Mouse (Mus musculus) forebrain, embryonic 10.5 days (tissue): ENCODE results near the gene Ncbp3. TPM values are rescaled to one million over a fixed set of nuclear protein-coding genes. Genes with fewer than 3 reads are reported as not detected.

Experiments used
- DNase-seq: peaks from one replicate; pipeline ENCODE4 v3.0.0-alpha.2; 2017; ENCODE audit warnings: low spot score; ENCODE audit errors: extremely low spot score
- H3K27ac ChIP-seq: fragments of 300-500 bp; sonication (generic); 2 replicates; pipeline ENCODE4 v1.5.1; 2016; ENCODE audit warnings: mild to moderate bottlenecking
- H3K27me3 ChIP-seq: fragments of 300-500 bp; sonication (generic); 2 replicates; pipeline ENCODE4 v1.6.1; 2016; ENCODE audit warnings: mild to moderate bottlenecking; ENCODE audit not compliant: poor library complexity, severe bottlenecking
- H3K36me3 ChIP-seq: fragments of 300-500 bp; sonication (generic); replicated peaks from 2 replicates; pipeline ENCODE4 v1.6.1; 2016; ENCODE audit warnings: mild to moderate bottlenecking, moderate library complexity
- H3K4me1 ChIP-seq: fragments of 300-500 bp; sonication (generic); 2 replicates; pipeline ENCODE4 v1.6.1; 2016
- H3K4me3 ChIP-seq: fragments of 300-500 bp; sonication (generic); 2 replicates; pipeline ENCODE4 v1.5.1; 2016; ENCODE audit warnings: mild to moderate bottlenecking, moderate library complexity
- H3K9me3 ChIP-seq: fragments of 300-500 bp; sonication (generic); 2 replicates; pipeline ENCODE4 v1.6.1; 2016; ENCODE audit warnings: mild to moderate bottlenecking, moderate library complexity
- WGBS: fragments of 180-500 bp; shearing (Covaris S2); methylation state at CpG from one replicate; pipeline ENCODE4 v1.1.7; 2016; 5-methylcytosine and 5-hydroxymethylcytosine counted together
- polyA plus RNA-seq: library from polyadenylated mRNA; unstranded; fragments of >200 nt; fragmentation: Nextera tagmentation; extraction: Ambion mirVana; gene quantifications from 2 replicates; pipeline ENCODE4 v1.2.1, GENCODE M21; 2016

Ncbp3 gene
- polyA plus RNA-seq, 1 experiment from 2014 or later = 12.1 TPM

DNA sequence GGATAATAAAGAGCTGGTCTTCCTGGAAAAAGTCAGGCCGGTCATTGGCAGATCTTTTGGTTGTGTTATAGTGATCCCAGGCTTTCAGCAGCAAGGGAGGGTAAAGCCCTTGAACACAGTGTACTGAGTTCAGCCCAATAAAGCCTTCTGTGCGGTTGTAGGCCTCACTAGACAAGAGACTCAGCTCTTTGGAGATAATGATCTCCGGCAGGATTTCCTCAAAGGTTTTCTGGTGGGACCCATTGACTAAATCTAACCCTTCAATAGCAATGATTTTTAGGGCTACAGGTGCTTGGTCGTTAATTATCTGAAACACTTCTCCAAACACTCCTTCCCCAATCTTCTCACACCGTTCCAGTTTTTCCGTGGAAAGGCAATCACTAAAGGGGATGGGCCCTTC lies 89.0 kb downstream of the Ncbp3 start:
- 93% methylated on average over 6 of the region's 6 CpGs for whole genome bisulfite sequencing
- H3K36me3 ChIP-seq = peaks cover 53% of the 10 kb centered on the region
- no peak overlapping the region for H3K27ac ChIP-seq

DNA sequence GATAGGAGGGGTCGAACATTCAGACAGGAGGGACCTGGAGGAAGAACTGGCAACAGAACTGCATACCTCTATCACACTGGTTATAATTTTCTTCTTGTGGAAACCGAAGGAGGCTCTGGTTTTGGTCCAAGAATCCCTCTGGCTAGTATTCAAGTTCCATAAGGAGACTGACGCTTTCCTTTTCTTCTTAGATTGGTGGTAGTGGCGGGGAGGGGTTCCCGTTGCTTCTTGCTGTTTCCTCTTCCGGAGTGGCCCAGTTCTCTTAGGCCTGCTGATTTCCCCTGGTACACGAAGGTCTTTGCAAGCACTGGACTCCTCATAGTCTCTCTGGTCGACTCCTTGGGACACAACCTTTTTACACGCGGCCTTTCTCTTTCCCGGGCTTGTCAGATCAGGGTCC lies 89.5 kb downstream of the Ncbp3 start:
- no peak for DNase-seq
- Histone ChIP-seq H3K36me3 (peaks cover 48% of the 10 kb centered on the region), H3K27ac (peak overlapping the region; percentile 94), H3K9me3 (peaks cover 37% of the 10 kb centered on the region), H3K4me3 (peak overlapping the region; percentile 81), H3K4me1 (peaks cover 42% of the 10 kb centered on the region), H3K27me3 (no peaks in the 10 kb centered on the region)
- 57% methylated on average over 11 of the region's 11 CpGs for WGBS

More for the DNA sequence above, 89.0 kb downstream of the Ncbp3 start:
- Histone ChIP-seq H3K9me3 (peaks cover 37% of the 10 kb centered on the region), H3K27me3 (no peaks in the 10 kb centered on the region), H3K4me3 (peak overlapping the region; percentile 81), H3K4me1 (peaks cover 42% of the 10 kb centered on the region)
- no peak for DNase-seq

DNA sequence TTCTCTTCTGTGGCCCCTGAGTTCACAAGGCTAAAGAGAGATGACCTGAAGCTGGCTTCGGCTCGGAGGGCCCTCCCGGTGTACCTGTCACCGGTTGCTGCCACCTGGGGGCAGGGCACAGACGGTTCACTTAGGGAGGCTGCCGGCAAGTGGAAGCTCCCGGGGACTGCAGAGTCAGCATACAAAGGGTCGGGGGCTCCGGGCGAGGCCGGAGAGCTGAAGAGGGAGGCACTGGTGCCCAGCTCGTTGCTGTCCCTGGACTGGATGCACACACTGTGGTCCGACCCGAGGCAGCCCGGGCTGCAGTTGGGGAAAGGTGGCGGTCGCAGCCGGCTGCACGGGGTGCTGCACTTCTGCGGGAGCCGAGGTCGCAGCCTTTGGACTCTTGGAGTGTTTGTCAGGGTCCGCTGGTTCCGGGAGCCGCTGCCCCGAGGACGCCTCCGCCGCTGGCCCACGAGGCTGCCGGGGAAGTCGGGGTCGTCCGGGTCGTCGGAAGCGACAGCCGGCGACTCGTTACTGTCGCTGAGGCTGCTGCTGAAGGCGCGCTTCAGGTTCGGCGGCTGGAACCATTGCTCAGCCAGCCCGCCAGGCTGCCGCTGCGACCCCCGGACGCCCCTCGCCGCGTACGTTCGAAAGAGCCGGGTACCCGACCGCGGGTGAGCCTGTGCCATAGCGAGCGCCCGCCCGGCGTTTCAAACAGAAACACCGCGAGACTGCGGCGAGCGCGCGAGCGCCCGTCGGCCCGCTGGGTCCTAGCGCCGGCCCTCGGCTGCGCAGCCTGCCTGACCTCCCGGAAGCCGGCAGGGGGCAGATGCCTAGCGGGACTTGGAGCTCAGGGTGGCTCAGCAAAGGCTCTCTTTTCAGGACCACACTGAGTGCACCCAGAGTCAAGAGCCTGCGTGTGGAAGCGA lies 90.3 kb downstream of the Ncbp3 start, which contains the start of gene Haspin:
Haspin (minus strand) TSS at position 704 of the 911 bp plus-strand sequence.
- Histone ChIP-seq H3K27ac (peak within 1 kb of the TSS; percentile 94), H3K36me3 (peaks cover 40% of the 10 kb centered on the region), H3K27me3 (no peaks in the 10 kb centered on the region), H3K4me3 (peak within 1 kb of the TSS; percentile 81), H3K9me3 (peaks cover 33% of the 10 kb centered on the region), H3K4me1 (peaks cover 42% of the 10 kb centered on the region)
- whole genome bisulfite sequencing = under 1% methylated on average over 84 of the region's 84 CpGs
- DNase-seq = peak; percentile 89

Other genes starting within 250 kb of the Ncbp3 start
- 1.2 and 1.6 TPM in 2 replicates for gene Atp2a3, start 86.6 kb upstream of the Ncbp3 start, polyA plus RNA-seq
- gene P2rx1, start 48.7 kb upstream of the Ncbp3 start, polyA plus RNA-seq = 1.4 TPM in 2 replicates
- 4.6 and 5.4 TPM in 2 replicates for gene Camkk1, start 28.8 kb upstream of the Ncbp3 start, polyA plus RNA-seq
- gene Itgae, start 42.8 kb downstream of the Ncbp3 start, polyA plus RNA-seq = 0.45 and 0.54 TPM in 2 replicates
- gene Haspin, start 90.5 kb downstream of the Ncbp3 start, polyA plus RNA-seq = 25.3 and 28.6 TPM in 2 replicates
- 0.10 and 0.24 TPM in 2 replicates for gene P2rx5, start 112.6 kb downstream of the Ncbp3 start, polyA plus RNA-seq
- 135 and 138 TPM in 2 replicates for gene Emc6, start 129.3 kb downstream of the Ncbp3 start, polyA plus RNA-seq
- 143 TPM in 2 replicates for gene Tax1bp3, start 129.3 kb downstream of the Ncbp3 start, polyA plus RNA-seq
- gene Ctns, start 151.3 kb downstream of the Ncbp3 start, polyA plus RNA-seq = 14.8 and 16.1 TPM in 2 replicates
- gene Shpk, start 151.7 kb downstream of the Ncbp3 start, polyA plus RNA-seq = 0.69 and 0.81 TPM in 2 replicates
- not detected in 2 replicates for gene Trpv1, start 186.5 kb downstream of the Ncbp3 start, polyA plus RNA-seq
- gene Trpv3, start 219.6 kb downstream of the Ncbp3 start, polyA plus RNA-seq = 0.02 TPM in 1 of 2 replicates, not detected in the other